In genomic region chr2:157768682-157769429, GRCm38 (mm10) we compare ENCODE assay signal across 11 mouse cellular contexts. TPM values are rescaled to one million over a fixed set of nuclear protein-coding genes. Genes with fewer than 3 reads are reported as not detected.
DNase-seq lines count a peak whose midpoint lies in the region; ATAC-seq lines count a peak whose summit lies in the region.
"Had no signal": no experiment of that assay in that cellular context is flagged by ENCODE, and none has a peak within 500 bp of the region (broad histone marks: within the 10 kb centered on the region; RNA-seq: fewer than 3 reads in every experiment).

No protein-coding gene starts in this region.

- ATAC-seq in hindbrain, embryonic 16.5 days, result peak; percentile 43; the same call in 1 of the 2 replicates

- no peak overlapping the region for H3K9ac ChIP-seq in hindbrain, embryonic 16.5 days (ENCODE audit: low read depth, low read length)
- H3K9ac ChIP-seq: heart, embryonic 15.5 days; liver, embryonic 15.5 days had no signal

- H3K4me2 ChIP-seq in hindbrain, embryonic 16.5 days (ENCODE audit: low read length), result no peak overlapping the region
- H3K4me2 ChIP-seq: heart, embryonic 15.5 days; liver, embryonic 15.5 days had no signal

- peaks cover 20% of the 10 kb centered on the region for H3K4me1 ChIP-seq in hindbrain, embryonic 16.5 days (ENCODE audit: control insufficient read depth, insufficient read depth, low read depth, low read length)
- H3K4me1 ChIP-seq in midbrain, embryonic 10.5 days, result peaks cover 36% of the 10 kb centered on the region

- WGBS in hindbrain, embryonic 16.5 days, result 31% methylated on average over 10 of the region's 10 CpGs
- WGBS in midbrain, embryonic 10.5 days, result 45% methylated on average over 10 of the region's 10 CpGs

- H3K27ac ChIP-seq in hindbrain, embryonic 16.5 days (ENCODE audit: low read depth, low read length), result peak overlapping the region; percentile 75
- H3K27ac ChIP-seq in midbrain, embryonic 10.5 days (replicated peaks), result peak overlapping the region; percentile 29
- H3K27ac ChIP-seq: heart, embryonic 15.5 days; liver, embryonic 15.5 days had no signal

- H3K4me3 ChIP-seq in hindbrain, embryonic 16.5 days (ENCODE audit: low read length), result no peak overlapping the region
- H3K4me3 ChIP-seq in midbrain, embryonic 10.5 days, result no peak overlapping the region
- H3K4me3 ChIP-seq: erythroblast, embryonic 14.5 days; heart, embryonic 15.5 days; liver, embryonic 15.5 days had no signal

- peak; percentile 52 for DNase-seq in gastrocnemius, adult 18-20 months (ENCODE audit: low spot score)
- DNase-seq in gastrocnemius, postnatal 25 days, result no peak
- DNase-seq in Muller cell, postnatal 12 days (ENCODE audit: inconsistent ontology term), result peak; percentile 40
- DNase-seq in midbrain, embryonic 10.5 days (ENCODE audit: low spot score), result peak; percentile 28
- no peak for DNase-seq in frontal cortex, postnatal 14 days (ENCODE audit: low spot score in 2 of 2)
- DNase-seq in left cerebral cortex, adult 9 months (ENCODE audit: low spot score in 2 of 2), result no peak
- no peak for DNase-seq in spleen, adult 18-20 months

- H3K9me3 ChIP-seq in hindbrain, embryonic 16.5 days (ENCODE audit: control insufficient read depth, low read length), result no peaks in the 10 kb centered on the region
- no peaks in the 10 kb centered on the region for H3K9me3 ChIP-seq in midbrain, embryonic 10.5 days (replicated peaks)
- H3K9me3 ChIP-seq: heart, embryonic 15.5 days; liver, embryonic 15.5 days had no signal

- H3K36me3 ChIP-seq in hindbrain, embryonic 16.5 days (ENCODE audit: control insufficient read depth, insufficient read depth, low read length), result no peaks in the 10 kb centered on the region
- no peaks in the 10 kb centered on the region for H3K36me3 ChIP-seq in midbrain, embryonic 10.5 days
- H3K36me3 ChIP-seq: heart, embryonic 15.5 days; liver, embryonic 15.5 days had no signal

- H3K27me3 ChIP-seq in hindbrain, embryonic 16.5 days (replicated peaks; ENCODE audit: control insufficient read depth, insufficient read depth, low read length), result no peaks in the 10 kb centered on the region
- H3K27me3 ChIP-seq in midbrain, embryonic 10.5 days (ENCODE audit: low read depth, poor library complexity, severe bottlenecking), result no peaks in the 10 kb centered on the region
- H3K27me3 ChIP-seq: heart, embryonic 15.5 days; liver, embryonic 15.5 days had no signal

RNA-seq across cellular contexts. Expression of gene Ctnnbl1, which starts 31.7 kb away (rescaled TPM):
- total RNA-seq in gastrocnemius, adult 18-20 months (2021), result 1 to 10 TPM; 8.8 to 9.7 TPM
- total RNA-seq in gastrocnemius, postnatal 25 days (2021), result 1 to 10 TPM; 6.7 to 7.3 TPM
- 53.0 and 58.8 TPM in 2 replicates for polyA plus RNA-seq in hindbrain, embryonic 16.5 days (2015; fragmentation: Nextera tagmentation; extraction: Ambion mirVana)
- polyA plus RNA-seq in midbrain, embryonic 10.5 days (2016; fragmentation: Nextera tagmentation; extraction: Ambion mirVana), result 96.0 and 102 TPM in 2 replicates

Comparison
In these comparisons a context has a peak if more than half of its experiments do, and no peak if none do; other contexts are left out.
1. DNase-seq: peak in gastrocnemius, adult 18-20 months (single experiment), Muller cell, postnatal 12 days (single experiment) and midbrain, embryonic 10.5 days (single experiment); none in gastrocnemius, postnatal 25 days (single experiment), frontal cortex, postnatal 14 days (0 of 2), left cerebral cortex, adult 9 months (0 of 2) and spleen, adult 18-20 months (0 of 2).